Mouse (Mus musculus) adrenal gland (tissue): Measurements from ENCODE around the gene Hspb11.

Source experiments
- intact Hi-C: fragments of 180-260 bp; cut with DNase I; formaldehyde crosslinking; loops from one replicate; pipeline ENCODE4 v1.15.1; 2025

Hspb11 gene

DNA sequence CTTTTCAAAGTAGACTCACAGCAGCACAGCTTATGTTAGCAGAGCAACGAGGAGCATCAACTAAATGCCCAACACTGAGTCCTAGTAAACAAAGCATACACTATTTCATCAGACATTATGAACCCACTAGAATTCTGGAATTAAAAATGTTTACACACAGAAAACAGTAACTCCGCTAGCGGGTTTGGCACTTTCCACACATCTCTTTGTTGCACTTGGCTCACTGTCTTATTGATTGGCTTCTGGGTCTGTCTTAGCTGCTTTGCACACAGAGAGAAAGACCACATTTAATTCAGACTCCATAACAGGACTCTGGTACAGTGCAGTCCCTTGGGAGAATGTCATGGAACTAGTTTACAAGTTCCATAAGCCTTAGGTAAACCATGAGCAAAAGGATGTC is 5.3 kb upstream of the Hspb11 start:
- intact Hi-C loops: loop anchor here (5.0 kb wide), 1 partner anchor 99 kb away; no protein-coding TSS in a partner anchor

DNA sequence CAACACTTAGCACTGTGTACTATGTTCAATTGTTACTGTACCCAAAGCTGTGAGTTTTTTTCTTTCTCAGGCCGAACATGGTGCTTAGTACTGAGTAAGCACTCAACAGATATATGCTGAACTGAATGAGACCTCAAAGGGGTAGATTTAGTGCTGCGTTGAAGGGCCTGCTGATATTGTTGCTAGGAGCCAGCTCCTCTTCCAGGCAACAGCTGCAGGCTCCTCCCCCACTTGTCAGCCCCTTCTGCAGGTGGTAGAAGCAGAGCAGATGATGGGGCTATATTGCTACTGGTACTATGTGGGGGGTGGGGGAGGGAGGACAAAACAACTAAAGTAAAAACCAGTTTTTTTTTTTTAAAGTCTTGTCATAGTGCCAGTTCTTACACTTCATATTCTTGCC is 3.9 kb upstream of the Hspb11 start:
- intact Hi-C loops: loop anchor here (5.0 kb wide), 1 partner anchor 98 kb away; no protein-coding TSS in a partner anchor

DNA sequence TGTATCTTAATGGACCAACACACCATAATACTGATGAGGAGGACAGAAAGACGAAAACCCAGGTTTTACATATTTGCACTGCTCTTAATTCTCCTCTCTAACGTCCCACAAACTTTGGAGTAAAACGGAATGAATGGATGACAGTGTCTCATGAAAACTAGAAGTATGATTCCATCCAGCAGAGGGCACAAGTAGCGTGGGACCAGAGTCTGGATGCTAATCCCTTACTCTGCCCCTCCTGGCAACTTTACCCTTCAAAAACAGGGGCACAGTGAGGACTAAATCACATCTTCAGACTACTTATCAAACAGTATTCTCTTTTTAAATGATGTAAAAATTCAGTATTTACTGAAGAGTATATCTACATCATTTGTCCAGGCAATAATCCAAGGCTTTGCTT is 2.9 kb upstream of the Hspb11 start:
- intact Hi-C loops: loop anchor here (5.0 kb wide), 1 partner anchor 62 kb away; the partner anchor contains the start of gene Yipf1

DNA sequence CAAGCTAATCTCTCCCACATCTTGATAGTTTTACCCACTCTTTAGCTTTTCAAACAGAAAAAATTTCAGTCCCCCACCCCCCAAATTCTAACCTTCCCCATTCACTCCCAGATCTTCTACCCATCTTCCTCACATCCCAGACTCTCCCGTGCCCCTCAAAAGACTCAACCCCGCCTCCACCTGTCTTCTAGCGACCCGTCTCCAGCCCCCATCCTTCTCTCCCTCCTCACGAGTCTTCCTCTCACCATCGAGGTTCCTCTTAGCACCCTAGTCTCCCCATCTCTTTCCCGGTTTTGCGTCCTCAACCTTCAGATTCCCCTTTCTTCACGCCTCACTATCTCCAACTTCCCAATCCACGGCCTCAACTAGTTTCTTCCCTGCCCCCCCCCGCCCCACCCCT is 871 bp upstream of the Hspb11 start:
- intact Hi-C loops: loop anchor here (5.0 kb wide), 1 partner anchor 60 kb away; the partner anchor contains the start of gene Yipf1

DNA sequence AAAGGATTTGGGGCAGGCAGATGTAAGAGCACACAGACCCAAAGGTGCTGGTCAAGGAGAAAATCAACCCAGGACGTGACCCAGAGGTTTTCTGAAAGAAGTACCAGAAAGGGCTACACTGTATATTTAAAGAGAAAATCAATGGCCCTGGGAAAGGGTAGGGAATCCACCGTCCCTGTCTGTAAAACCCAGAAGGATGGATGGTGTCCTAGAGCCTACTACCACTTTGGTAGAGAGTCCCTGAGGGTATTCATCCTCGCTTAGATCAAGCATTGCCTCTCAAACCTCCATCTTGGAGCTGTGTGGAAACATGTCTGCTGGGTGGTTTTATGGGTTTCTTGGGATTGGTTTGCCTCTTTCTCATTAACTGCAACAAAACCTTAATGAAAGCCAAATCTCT is 1.0 kb downstream of the Hspb11 start:
- intact Hi-C loops: loop anchor here (5.0 kb wide), 1 partner anchor 58 kb away; the partner anchor contains the start of gene Yipf1

DNA sequence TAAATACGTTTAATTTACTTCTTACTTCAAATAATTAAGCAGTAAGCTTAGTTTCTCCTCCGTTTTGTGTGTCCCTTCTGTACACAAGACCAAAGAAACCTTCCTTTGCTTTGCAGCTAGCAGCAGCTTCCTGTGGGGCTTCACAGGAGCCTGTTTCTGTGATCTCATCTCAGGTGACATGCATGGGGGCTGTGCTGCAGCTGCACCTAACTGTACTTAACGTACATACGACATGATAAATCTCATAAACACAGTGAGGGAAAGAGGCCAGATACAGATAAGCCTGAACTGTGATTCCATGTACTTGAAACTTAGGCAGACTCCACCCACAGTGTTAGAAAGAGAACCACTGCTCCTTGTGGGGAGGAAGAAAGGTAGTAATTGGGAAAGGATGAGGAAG is 6.6 kb downstream of the Hspb11 start:
- intact Hi-C loops: no loop called here

DNA sequence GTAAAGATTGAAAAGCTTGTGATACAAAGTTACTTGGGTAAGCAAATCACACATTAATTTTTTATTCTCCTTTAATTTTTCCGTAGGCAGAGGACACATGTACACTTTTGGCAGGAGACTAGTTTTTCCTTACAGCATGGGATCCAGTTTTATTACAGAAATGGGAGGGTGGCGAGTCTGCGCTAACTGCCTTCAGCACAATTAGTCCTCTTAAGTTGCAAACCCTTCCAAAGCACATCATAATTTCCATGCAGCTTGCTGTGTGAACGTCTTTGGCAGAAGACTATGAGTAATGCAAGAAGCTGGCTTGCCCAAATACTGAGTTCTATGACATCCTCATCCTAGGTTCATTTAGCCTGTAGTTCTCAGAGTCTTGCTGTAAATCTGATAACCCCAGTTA is 20.3 kb downstream of the Hspb11 start:
- intact Hi-C loops: no loop called here

DNA sequence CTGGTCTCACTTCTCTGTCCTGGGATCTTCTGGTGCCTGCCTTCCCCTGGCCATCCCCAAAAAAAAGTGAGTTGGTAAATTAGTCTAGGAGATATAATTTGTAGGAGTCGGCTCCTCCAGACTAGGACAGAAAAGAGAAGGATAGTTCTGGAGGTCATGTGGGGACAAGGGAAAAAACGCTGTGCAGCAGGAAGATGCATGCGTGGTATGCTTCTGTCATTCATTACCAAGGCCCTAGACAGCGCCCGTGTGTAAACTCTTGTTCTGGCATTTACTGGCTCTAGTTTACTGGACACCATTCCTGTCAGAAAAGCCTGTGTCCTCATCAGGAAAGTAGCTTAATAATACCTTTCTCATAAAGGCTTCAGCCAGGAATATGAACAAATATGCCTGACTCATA is 21.1 kb downstream of the Hspb11 start:
- intact Hi-C loops: no loop called here

DNA sequence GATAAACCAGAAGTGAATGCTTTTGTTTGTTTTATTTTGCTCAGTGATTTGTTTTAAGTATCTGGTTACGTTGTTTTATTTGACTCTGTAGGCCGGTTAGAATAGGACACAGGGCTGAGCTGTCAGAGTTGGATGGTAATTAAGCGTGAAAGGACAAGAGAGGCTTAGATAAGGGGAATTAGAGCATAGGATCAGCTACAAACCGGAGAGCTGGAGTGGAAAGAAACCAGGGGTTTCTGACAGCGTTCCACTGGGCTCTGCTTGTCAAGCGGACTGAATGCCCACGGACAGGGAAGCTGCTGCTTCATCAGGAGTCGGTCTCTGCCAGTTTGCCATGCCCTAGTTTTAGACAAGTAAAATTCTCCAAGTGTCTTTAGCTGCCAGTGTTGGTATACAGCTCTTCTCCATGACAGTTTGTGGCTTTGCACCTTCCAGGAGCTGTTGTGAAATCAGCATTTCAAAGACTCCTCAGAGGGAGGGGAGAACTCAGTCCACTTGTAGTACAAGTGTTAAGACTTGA is 24.9 kb downstream of the Hspb11 start:
- intact Hi-C loops: no loop called here

DNA sequence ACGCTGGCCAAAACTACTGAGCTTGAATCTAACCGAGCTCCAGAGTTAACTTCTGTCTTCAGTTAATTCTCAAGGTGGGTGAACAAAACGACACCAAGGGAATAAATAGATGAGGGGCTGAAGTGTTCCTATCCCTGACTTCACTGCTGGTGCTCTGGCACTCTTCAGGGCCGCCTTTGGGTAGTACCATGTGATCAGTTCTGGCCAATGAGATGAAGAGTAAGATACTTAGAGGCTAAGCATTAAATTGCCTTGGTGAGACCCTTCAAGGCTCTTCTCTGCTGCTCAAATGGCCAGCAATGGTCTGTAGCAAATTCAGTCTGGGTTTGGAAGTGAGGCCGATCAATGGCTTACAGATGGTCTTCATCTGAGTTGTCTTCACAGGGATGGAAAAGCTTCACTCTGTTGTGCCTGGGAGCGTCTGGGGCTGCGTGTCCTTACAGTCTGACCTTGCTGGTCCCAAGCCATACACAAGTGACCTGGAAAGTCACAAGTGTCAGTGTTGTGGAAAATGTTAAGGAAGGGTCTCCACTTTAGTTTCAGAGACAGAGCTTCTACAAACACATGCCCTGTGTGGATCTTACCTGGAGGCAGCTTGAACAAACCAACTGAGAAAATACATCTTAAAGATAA is 27.6 kb downstream of the Hspb11 start:
- intact Hi-C loops: no loop called here

DNA sequence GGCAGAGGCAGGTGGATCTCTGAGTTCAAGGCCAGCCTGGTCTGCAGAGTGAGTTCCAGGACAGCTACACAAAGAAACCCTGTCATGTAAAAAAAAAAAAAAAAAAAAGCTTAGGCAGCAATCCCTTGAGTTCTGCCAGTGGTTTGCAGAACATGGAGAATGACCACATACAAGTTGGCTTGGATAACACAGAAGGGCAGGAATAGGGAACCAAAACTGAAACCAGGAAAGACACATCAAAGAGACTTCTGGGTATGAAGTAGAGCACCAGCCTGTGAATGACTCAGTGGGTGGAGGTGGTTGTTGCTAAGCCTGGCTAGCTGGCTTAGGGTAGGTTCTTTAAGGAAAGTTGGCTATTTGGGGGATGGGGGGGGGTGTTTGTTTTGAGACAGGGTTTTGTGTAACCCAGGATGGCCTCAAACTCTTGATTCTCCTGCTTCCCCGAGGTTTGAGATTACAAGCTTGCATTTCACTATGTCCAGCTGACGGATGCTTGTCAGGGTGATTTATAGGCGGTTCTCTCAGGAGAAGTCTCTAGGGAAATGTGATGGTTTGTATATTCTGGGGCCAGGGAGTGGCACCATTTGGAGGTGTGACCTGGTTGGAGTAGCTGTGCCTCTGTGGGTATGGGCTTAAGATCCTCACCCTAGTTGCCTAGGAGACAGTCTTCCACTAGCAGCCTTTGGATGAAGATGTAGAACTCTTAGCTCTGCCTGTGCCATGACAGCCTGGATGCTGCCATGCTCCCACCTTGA is 32.2 kb downstream of the Hspb11 start:
- intact Hi-C loops: no loop called here

DNA sequence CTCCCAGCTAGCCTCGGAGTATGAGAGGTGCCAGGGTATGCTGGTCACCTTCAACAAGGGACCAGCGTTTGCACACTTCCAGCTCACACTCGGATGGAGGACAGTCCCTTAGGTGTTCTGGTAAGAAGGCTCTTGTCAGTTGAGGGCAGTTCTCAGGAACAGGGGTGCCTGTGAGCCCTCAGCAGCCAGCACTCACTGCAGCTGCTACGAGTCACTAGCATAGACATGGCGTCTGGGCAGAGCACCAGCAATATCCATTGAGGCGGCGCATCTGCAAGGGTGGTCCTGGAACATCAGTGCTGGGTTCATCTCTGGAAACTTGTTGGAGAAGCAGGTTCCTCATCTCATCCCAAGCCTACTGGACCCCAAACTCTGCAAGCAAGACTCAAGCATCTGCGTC is 33.0 kb downstream of the Hspb11 start:
- intact Hi-C loops: no loop called here

DNA sequence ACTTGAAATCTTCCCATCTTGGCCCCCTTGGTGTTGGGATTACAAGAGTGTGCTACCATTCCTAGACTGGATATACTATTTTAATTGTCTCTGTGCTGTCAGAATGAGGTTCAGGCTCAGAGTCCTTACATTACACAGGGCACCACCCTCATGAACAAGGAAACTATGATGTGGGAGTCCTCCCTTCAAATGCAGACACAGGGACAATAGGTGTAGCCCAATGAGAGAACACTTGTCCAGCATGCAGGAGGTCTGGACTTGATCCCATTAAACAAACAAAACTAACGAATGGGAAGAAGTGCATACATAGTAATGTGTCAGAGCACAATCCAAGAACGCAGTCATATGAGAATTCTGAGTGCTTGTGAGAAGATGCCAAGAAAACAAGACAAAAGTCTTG is 34.1 kb downstream of the Hspb11 start:
- intact Hi-C loops: no loop called here

DNA sequence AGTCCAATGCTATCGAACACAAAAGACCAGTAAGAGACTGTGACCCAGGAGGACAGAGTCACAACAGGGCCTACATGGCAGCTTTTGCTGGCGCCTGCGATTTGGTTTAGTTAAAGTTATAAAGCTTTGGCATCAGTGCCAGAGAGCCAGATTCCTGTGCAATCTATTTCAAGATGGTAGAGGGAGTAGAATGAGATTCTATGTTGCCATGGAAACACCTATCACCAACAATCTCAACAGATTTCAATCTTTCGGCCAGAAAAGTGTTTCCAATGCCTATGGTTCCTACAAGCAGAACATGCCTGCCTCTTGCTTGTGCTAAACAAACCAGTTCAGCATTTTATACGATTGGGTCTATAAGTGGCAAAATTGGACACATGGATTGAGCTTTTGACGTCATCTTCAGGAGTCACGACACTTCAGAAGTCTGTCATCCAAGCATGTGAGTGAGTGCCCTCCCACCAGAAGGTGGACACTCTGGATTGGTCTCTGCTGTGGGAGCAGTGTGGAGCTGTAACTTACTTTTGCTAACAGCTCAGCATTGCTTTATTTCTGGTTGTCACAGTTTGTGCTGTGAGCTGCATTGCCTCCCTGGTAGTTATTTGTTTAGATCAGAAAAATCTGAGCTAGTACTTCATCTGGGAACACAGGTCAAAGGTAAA is 38.3 kb downstream of the Hspb11 start:
- intact Hi-C loops: no loop called here

DNA sequence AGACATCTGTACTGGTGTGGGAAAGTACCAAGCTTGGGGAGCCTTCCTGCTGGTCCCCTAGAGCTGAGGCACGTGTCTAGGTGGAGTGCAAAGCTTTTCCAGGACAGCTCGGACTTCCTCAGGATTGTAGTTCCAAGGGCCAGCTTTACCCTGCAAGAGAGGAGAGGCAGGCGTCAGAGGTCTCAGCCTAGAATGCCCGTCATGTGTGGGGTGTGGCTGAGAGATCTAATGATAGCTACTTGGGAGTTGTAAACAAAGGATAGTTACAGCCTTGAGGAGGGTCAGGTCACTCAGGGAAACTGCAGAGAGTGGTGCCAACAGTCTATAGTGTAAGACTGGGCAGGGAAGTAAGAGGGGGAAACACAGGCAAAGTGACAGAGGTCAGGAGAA is 38.9 kb downstream of the Hspb11 start:
- intact Hi-C loops: no loop called here

DNA sequence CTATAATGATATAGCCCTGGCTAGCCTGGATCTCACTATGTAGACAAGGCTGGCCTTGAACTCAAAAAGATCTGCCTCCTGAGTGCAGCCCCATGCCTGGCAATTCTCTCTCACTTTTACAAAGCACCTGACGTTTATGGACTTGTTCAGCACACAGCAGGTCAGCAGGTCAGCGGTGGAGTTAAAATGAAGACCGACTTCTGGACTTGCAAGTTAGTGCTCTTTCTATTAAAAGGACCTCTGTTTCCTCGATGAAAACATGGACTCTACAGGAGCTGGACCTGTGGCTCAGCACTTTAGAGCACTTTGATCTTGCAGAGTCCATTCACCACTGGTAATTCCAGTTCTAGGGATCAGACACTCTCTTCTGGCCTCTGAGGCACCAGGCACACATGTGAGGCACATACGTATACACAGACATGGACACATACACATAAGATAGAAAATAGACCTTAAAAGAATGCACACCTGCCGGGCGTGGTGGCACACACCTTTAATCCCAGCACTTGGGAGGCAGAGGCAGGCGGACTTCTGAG is 44.7 kb downstream of the Hspb11 start:
- intact Hi-C loops: no loop called here

DNA sequence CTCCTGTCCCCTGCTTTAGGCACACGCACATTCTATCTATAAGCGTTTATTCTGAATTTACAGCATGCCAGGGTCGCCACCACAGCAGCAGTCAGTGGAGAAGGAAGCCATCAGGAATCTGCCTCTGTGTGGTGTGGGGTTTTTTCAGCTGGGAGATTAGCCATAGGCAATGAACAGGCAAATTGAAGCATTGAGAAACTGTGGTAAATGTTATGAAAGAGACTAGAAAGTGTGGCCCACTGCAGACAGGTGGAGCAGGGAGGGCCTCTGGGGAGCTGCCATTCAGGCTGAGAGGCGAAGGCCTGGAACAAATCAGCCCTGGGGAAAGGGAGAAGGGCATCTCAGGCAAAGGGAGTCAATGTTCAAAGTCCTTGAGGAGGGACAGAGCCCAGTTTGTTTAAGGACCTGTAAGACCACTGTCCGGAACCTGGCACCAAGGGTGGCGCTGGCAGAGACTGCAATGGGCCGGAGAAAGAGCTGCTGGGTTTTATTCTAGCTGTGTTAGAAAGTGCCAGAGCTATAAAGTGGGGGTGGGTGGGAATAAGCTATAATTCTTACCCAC is 46.5 kb downstream of the Hspb11 start:
- intact Hi-C loops: no loop called here

DNA sequence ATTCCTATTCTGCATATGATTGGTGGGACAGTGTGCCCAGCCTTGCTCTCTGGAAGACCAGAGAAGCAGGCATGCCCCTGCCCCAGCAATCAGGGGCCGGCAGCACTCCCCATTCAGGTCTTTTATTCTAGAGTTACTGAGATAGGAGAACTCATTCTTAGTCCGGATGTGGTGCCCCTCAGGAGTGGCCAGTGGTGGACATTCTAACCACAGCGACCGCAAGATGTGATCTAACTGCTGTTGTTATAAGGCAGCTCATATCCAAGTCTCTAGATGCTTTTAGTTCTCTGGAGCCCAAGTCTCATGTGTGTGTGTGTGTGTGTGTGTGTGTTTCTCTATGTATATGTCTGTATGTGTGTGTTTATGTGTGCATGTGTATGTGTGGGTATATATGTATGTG is 47.0 kb downstream of the Hspb11 start:
- intact Hi-C loops: no loop called here

DNA sequence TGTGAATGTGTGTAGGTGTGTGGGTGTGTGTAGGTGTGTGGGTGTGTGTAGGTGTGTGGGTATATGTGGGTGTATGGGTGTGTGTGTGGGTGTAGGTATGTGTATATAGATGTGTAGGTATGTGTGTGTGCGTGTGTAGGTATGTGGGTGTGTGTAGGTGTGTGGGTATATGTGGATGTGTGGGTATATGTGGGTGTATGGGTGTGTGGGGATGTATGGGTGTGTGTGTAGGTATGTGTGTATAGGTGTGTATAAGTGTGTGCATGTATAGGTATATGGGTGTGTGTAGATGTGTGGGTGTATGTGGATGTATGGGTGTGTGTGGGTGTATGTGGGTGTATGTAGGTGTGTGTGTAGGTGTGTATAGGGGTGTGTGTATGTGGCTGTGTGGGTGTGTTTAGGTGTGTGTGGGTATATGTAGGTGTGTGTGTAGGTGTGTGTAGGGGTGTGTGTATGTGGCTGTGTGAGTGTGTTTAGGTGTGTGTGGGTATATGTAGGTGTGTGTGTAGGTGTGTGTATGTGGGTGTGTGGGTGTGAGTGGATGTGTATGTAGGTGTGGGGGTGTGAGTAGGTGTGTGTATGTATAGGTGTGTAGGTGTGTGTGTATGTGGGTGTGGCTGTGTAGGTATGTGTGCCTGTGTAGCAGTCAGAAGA is 47.6 kb downstream of the Hspb11 start:
- intact Hi-C loops: no loop called here

DNA sequence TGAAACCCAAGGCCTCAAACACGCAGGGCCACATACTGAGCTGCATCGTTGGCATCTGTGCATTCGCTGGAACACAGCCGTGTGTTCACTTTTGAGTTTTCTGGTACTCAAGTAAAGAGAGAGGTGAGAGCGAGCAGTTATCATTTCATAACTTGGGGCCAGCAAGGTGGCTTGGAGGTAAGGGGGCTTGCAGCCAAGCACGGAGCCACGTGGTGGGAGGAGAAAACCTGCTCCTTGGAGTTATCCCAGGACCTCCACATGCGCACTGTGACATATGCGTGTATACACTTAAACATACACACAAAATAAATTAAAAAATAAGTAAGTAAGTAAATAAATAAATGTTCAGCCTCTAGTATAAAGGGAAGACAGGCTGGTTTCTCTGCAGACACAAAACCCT is 48.8 kb downstream of the Hspb11 start:
- intact Hi-C loops: no loop called here

DNA sequence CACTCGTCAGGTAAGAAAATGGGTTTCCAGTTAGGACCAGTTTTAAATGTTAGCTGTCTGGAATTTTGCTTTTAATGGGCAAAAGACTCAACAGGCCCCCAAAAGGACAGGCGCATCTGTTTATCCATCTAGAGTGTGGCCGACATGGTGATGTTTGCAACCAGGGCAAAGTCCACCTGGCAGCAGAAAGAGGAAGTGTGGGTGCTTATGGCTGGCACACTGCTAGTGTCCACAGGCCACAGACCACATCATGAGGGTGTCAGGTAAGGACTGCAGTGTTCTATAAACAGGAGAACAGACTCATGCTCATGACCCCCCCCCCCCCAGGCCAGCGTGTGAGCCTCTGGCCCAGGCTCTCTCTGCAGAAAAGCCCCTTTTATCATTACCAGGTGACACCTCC is 49.4 kb downstream of the Hspb11 start:
- intact Hi-C loops: no loop called here
